Mouse (Mus musculus) liver, embryonic 14.5 days (tissue): ENCODE measurements at regions not wholly inside any gene's neighbourhood (a gene's known extent, or its start where the extent isn't known, plus 50 kb on each side); places are given as distances from the start of the nearest gene placed in this dataset.

ENCODE experiments used
- CTCF ChIP-seq: IDR thresholded peaks from 2 replicates; pipeline ENCODE4 v1.5.1; 2016; ENCODE audit warnings: antibody characterized with exemption, low read depth, control low read depth
- EP300 ChIP-seq: IDR thresholded peaks from 2 replicates; pipeline ENCODE4 v1.6.1; 2016; ENCODE audit warnings: antibody characterized with exemption, low read depth

GRCm38 (mm10) chr4:48725660-48726348 lies 62.5 kb downstream of the Cavin4 start:
- no peak for TF ChIP-seq CTCF
- no peak for TF ChIP-seq EP300
